Mouse (Mus musculus): Measurements from ENCODE around the gene Gm20388.

DNA sequence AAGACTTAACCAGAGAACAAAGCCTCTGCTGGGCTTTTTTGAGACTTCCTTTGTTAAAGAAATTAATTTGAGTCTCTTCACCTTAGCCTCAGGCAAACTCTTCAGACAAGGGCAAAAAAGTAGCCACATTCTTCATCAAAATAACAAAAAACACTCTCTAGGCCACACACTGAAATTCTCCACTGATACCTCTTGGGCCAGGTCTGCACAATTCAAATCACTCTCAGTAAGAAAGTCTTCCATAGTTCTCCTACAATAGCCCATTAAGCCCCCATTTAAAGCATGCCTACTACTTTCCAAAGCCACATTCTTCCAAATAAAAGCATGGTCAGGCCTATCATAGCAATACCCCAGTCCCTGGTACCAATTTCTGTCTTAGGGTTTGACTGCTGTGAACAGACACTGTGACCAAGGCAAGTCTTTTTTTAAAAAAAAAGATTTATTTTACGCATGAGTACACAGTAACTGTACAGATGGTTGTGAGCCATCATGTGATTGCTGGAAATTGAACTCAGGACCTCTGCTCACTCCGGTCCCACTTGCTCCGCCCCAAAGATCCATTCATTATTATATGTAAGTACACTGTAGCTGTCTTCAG lies 4101.4 kb downstream of the Gm20388 start:
- no peak for TF ChIP-seq CTCF (conservative IDR thresholded peaks at IDR 0.05; ENCODE audit: insufficient read depth, insufficient read length, low read depth, low read length)
- no peak for TF ChIP-seq POLR2A (IDR thresholded peaks at IDR 0.05; ENCODE audit: low read depth, low read length)

Measured in kidney, adult 2 months (tissue).